Mouse (Mus musculus): ENCODE results near the gene Tsnaxip1. TPM values are rescaled to one million over a fixed set of nuclear protein-coding genes. Genes with fewer than 3 reads are reported as not detected.
A peak's percentile ranks its signal among the peaks of the same experiment; 100 is the strongest.

The Tsnaxip1 gene
- polyA plus RNA-seq, 1 experiment from 2014 or later = not detected

DNA sequence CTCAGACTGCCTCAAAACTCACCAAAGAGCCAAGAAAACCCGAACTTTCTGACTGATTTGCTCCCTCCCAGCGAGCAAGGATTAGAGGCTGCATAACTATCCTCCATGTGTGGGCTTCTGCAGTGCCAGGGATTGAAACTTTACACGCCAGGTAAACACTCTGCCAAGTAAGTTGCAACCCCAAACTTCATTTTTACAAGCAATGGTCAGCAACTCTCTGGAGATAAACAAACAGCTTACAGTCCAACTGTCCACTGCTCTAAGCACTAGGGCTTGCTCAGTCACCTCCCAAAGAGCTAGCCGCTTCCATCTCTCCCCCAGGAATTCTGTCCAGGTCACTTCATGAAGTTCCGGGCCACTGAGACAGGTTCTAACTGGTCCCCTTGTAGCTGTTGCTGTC is 29.1 kb upstream of the Tsnaxip1 start:
- Histone ChIP-seq H3K36me3 (ENCODE audit: control insufficient read depth, insufficient read depth, low read length) (no peaks in the 10 kb centered on the region), H3K4me1 (ENCODE audit: control insufficient read depth, insufficient read depth, low read length) (peaks cover 25% of the 10 kb centered on the region), H3K27me3 (replicated peaks; ENCODE audit: control insufficient read depth, insufficient read depth, low read length) (no peaks in the 10 kb centered on the region), H3K9ac (ENCODE audit: low read depth, low read length) (no peak overlapping the region), H3K4me3 (ENCODE audit: low read length) (no peak overlapping the region), H3K4me2 (ENCODE audit: low read depth, low read length) (no peak overlapping the region), H3K9me3 (ENCODE audit: control insufficient read depth, low read length) (no peaks in the 10 kb centered on the region), H3K27ac (ENCODE audit: low read length) (no peak overlapping the region)
- WGBS = 94% methylated on average over 5 of the region's 5 CpGs
- no peak for ATAC-seq

DNA sequence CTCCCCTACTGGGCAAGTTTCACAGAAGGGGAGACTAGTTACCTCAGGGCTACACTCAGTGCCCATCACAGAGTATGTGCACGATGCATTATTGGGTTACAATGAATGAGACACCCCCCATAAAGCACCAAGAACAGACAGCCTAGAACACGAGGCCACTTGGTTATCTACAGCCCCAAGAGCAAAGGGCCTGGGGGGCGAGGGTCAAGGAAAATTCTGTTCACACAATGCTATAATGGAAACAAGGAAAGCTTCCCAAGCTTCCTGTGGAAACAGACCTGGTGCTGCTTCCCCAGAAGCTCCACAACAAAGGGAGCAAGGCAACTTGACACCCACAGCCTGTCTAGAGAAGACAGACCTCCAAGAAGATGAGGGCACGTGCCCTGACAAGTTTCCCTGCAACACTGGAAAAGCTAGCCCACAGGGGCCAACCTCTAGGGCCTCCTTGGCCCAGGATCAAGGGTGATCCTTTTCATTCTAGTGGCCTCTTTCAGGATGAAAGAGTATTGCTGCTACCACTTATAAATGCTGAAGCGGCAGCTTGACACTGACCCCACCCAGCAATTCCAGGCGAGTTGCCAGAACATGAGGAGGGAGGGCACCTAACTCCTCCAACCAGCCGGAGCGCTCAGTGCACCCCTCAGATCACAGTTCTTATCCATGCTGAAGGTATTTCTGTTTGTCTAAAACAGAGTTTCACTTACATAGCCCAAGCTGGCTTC is 28.3 kb upstream of the Tsnaxip1 start:
- Histone ChIP-seq H3K4me2 (ENCODE audit: low read depth, low read length) (peak overlapping the region; percentile 22), H3K4me1 (ENCODE audit: control insufficient read depth, insufficient read depth, low read length) (peaks cover 19% of the 10 kb centered on the region), H3K9ac (ENCODE audit: low read depth, low read length) (no peak overlapping the region), H3K9me3 (ENCODE audit: control insufficient read depth, low read length) (no peaks in the 10 kb centered on the region), H3K27me3 (replicated peaks; ENCODE audit: control insufficient read depth, insufficient read depth, low read length) (no peaks in the 10 kb centered on the region), H3K4me3 (ENCODE audit: low read length) (peak overlapping the region; percentile 7; the same call in 1 of the 2 replicates), H3K36me3 (ENCODE audit: control insufficient read depth, insufficient read depth, low read length) (no peaks in the 10 kb centered on the region), H3K27ac (ENCODE audit: low read length) (peak overlapping the region; percentile 73)
- 33% methylated on average over 8 of the region's 8 CpGs for WGBS
- ATAC-seq = peak; percentile 83

DNA sequence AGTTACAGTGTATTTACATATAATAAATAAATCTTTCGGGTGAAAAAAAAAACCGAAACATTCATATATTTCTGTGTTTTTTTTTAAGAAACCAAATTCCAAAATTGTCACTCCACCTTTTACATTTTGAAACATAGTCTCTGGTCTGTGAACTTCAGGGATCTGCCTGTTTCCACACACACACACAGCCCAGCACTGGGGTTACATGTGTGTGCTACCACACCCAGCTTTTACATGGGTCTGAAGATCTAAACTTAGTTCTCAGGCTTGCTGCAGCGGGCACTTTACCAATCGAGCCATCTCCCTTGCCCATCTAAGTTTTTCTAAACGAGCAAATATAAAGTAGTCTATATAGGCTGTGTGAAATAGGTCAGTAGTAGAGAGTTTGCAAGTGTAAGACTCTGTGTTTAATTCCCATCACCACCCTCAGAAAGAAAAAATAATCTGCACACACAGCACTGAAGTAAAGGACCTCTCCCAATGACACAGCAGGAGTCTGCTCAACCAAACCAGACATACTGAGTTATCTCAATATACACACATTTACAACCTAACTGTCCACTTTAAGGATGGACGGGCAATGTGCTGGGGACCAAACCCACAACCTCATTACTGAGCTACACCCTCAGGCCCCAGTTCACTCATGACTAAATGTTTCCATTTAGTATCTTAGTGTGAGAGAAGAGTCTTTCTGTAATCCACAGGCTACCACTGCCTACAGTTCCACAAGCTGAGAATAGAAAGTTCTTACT is 26.2 kb upstream of the Tsnaxip1 start:
- Histone ChIP-seq H3K36me3 (ENCODE audit: control insufficient read depth, insufficient read depth, low read length) (no peaks in the 10 kb centered on the region), H3K4me1 (ENCODE audit: control insufficient read depth, insufficient read depth, low read length) (peaks cover 14% of the 10 kb centered on the region), H3K4me3 (ENCODE audit: low read length) (no peak overlapping the region), H3K9me3 (ENCODE audit: control insufficient read depth, low read length) (no peaks in the 10 kb centered on the region), H3K27ac (ENCODE audit: low read length) (no peak overlapping the region), H3K9ac (ENCODE audit: low read depth, low read length) (no peak overlapping the region), H3K27me3 (replicated peaks; ENCODE audit: control insufficient read depth, insufficient read depth, low read length) (no peaks in the 10 kb centered on the region), H3K4me2 (ENCODE audit: low read depth, low read length) (no peak overlapping the region)
- 85% methylated on average over 6 of the region's 6 CpGs for WGBS
- peak; percentile 17; the same call in 1 of the 2 replicates for ATAC-seq

DNA sequence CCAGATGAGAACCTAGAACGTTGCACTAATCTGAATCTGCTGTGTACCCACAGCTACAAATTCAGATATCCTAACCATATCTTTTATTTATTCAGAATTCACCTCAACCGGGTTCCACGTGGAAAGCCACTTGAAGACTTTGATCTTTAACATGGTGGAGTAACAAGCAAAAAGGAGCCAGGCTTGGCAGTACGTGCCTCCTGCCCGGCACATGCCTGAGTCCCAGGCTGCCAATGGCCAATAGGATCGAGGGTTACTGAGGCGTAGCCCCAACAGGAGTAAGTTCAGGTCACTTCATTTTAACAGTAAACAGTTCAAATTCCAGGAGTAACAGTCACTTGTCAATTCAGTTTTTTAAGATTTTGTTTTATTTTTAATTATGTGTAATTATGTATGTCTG is 22.7 kb upstream of the Tsnaxip1 start:
- H3K36me3 ChIP-seq (ENCODE audit: control insufficient read depth, insufficient read depth, low read length) = no peaks in the 10 kb centered on the region
- H3K9me3 ChIP-seq (ENCODE audit: control insufficient read depth, low read length) = no peaks in the 10 kb centered on the region
- no peak overlapping the region for H3K9ac ChIP-seq (ENCODE audit: low read depth, low read length)
- no peak overlapping the region for H3K27ac ChIP-seq (ENCODE audit: low read length)
- ATAC-seq = no peak
- 90% methylated on average over 7 of the region's 7 CpGs for WGBS
- H3K4me3 ChIP-seq (ENCODE audit: low read length) = no peak overlapping the region
- no peaks in the 10 kb centered on the region for H3K27me3 ChIP-seq (replicated peaks; ENCODE audit: control insufficient read depth, insufficient read depth, low read length)
- no peak overlapping the region for H3K4me2 ChIP-seq (ENCODE audit: low read depth, low read length)
- H3K4me1 ChIP-seq (ENCODE audit: control insufficient read depth, insufficient read depth, low read length) = no peaks in the 10 kb centered on the region; the same call in 1 of the 2 replicates

DNA sequence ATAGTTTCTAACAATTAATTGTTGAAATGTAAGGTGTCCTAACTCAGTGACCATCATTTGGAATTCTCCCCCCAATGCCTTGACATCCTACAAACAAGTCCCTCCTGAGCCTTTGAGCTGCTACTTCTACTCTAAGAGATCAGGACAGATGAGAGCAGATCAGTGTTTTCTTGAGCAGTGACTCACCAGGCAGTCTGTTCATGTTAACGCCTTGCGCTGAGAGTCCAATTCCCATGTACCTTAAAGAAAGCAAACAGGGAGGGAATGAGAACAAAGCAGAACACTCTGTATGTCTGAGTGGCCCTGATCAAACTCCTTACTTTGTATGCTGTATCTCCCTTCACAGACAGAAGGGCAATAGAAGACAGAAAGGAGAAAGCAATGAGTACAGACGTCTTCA is 22.2 kb upstream of the Tsnaxip1 start:
- Histone ChIP-seq H3K4me2 (ENCODE audit: low read depth, low read length) (no peak overlapping the region), H3K9ac (ENCODE audit: low read depth, low read length) (no peak overlapping the region), H3K9me3 (ENCODE audit: control insufficient read depth, low read length) (no peaks in the 10 kb centered on the region), H3K36me3 (ENCODE audit: control insufficient read depth, insufficient read depth, low read length) (no peaks in the 10 kb centered on the region), H3K27me3 (replicated peaks; ENCODE audit: control insufficient read depth, insufficient read depth, low read length) (no peaks in the 10 kb centered on the region), H3K4me3 (ENCODE audit: low read length) (no peak overlapping the region), H3K4me1 (ENCODE audit: control insufficient read depth, insufficient read depth, low read length) (no peaks in the 10 kb centered on the region; the same call in 1 of the 2 replicates), H3K27ac (ENCODE audit: low read length) (no peak overlapping the region)
- no peak for ATAC-seq
- 76% methylated on average over 3 of the region's 3 CpGs for WGBS

DNA sequence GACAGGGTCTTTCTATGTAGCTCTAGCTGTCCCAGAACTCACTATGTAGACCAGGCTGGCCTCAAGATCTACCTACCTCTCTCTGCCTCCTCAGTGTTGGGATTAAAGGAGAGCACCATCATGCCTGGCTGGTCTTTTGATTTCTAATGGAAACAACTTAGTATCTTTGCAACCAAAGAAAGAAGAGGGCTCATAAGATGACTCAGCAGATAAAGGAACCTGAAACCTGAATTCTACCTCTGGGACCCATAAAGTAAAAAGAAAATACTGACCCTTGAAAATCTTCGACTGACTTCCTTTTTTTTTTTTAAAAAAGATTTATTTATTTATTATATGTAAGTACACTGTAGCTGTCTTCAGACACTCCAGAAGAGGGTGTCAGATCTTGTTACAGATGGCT is 21.6 kb upstream of the Tsnaxip1 start:
- Histone ChIP-seq H3K4me3 (ENCODE audit: low read length) (no peak overlapping the region), H3K9me3 (ENCODE audit: control insufficient read depth, low read length) (no peaks in the 10 kb centered on the region), H3K27me3 (replicated peaks; ENCODE audit: control insufficient read depth, insufficient read depth, low read length) (no peaks in the 10 kb centered on the region), H3K4me2 (ENCODE audit: low read depth, low read length) (no peak overlapping the region), H3K4me1 (ENCODE audit: control insufficient read depth, insufficient read depth, low read length) (no peaks in the 10 kb centered on the region), H3K36me3 (ENCODE audit: control insufficient read depth, insufficient read depth, low read length) (no peaks in the 10 kb centered on the region), H3K9ac (ENCODE audit: low read depth, low read length) (no peak overlapping the region), H3K27ac (ENCODE audit: low read length) (no peak overlapping the region)
- WGBS = 61% methylated on average over 1 of the region's 1 CpGs
- no peak for ATAC-seq

DNA sequence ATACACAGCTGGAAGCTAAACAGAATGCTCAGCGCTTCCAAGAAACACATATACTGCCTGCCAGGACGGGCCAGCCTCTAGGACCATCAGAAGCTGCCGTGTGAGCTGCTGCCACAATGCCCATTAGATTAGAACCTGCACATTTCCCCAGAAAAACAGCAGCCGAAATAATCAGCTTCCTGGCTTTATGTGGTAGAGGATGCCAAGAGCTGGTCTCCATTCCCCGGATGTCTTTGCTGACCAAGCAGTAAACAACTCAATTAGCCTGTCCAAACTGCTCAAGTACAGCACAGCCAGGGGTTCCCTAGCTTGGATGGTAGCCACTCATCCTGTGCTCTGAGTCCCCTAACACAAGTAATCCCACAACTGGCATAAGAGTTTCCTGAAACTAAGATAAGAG is 19.8 kb upstream of the Tsnaxip1 start:
- WGBS = 84% methylated on average over 5 of the region's 5 CpGs
- Histone ChIP-seq H3K9me3 (ENCODE audit: control insufficient read depth, low read length) (no peaks in the 10 kb centered on the region), H3K27ac (ENCODE audit: low read length) (no peak overlapping the region), H3K4me3 (ENCODE audit: low read length) (no peak overlapping the region), H3K9ac (ENCODE audit: low read depth, low read length) (no peak overlapping the region), H3K27me3 (replicated peaks; ENCODE audit: control insufficient read depth, insufficient read depth, low read length) (no peaks in the 10 kb centered on the region), H3K4me1 (ENCODE audit: control insufficient read depth, insufficient read depth, low read length) (no peaks in the 10 kb centered on the region), H3K36me3 (ENCODE audit: control insufficient read depth, insufficient read depth, low read length) (no peaks in the 10 kb centered on the region), H3K4me2 (ENCODE audit: low read depth, low read length) (no peak overlapping the region)
- ATAC-seq = no peak

DNA sequence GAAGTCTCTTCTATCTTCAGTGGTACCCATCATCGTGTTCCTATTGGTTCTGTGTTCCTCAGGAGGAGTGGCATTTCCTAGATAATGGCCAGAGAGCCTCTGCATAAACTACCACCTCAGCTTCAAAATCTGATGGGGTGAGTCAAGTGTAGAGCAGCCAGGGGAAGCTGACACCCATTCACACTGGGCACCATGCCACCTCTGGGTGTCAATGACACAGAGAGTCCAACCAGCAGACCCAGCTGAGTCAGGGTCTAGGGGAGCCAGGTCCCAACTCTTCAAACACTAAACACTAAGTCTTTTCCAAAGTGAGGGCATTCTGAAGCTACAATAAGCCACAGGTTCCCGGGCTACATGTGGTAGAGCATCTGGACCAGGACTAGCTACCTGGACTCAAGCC is 19.1 kb upstream of the Tsnaxip1 start:
- Histone ChIP-seq H3K27me3 (replicated peaks; ENCODE audit: control insufficient read depth, insufficient read depth, low read length) (no peaks in the 10 kb centered on the region), H3K4me2 (ENCODE audit: low read depth, low read length) (no peak overlapping the region), H3K4me1 (ENCODE audit: control insufficient read depth, insufficient read depth, low read length) (no peaks in the 10 kb centered on the region), H3K9ac (ENCODE audit: low read depth, low read length) (no peak overlapping the region), H3K4me3 (ENCODE audit: low read length) (no peak overlapping the region), H3K27ac (ENCODE audit: low read length) (no peak overlapping the region), H3K36me3 (ENCODE audit: control insufficient read depth, insufficient read depth, low read length) (peaks cover 2% of the 10 kb centered on the region; the same call in 1 of the 2 replicates), H3K9me3 (ENCODE audit: control insufficient read depth, low read length) (no peaks in the 10 kb centered on the region)
- ATAC-seq = no peak
- WGBS = 95% methylated on average over 2 of the region's 2 CpGs

DNA sequence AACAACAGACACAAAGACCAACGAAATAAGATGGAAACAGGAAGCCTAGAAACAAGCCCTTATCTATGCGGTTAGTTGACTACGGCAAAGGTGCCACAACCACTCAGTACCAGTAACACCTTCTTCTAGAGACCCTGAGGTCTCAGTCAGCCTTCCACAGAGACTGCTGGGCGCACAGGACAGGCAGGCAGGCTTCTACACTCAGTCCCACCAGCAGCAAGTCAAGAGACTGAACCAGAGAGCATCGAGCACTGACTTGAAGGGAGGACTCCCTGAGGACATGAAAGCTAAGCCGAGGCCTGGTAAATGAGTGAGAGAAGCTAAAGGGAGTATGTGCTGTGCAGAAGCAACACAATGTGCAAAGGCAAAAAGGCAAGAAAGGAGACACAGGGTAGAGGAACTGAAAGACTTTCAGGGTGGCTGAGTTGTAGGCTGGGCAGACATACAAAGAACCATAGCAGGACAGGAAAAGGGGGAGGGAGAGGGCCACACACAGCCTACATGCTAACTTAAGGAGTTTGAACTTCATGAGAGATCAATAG is 17.2 kb upstream of the Tsnaxip1 start:
- Histone ChIP-seq H3K27me3 (replicated peaks; ENCODE audit: control insufficient read depth, insufficient read depth, low read length) (no peaks in the 10 kb centered on the region), H3K27ac (ENCODE audit: low read length) (no peak overlapping the region), H3K9ac (ENCODE audit: low read depth, low read length) (no peak overlapping the region), H3K4me3 (ENCODE audit: low read length) (no peak overlapping the region), H3K9me3 (ENCODE audit: control insufficient read depth, low read length) (no peaks in the 10 kb centered on the region), H3K4me2 (ENCODE audit: low read depth, low read length) (no peak overlapping the region), H3K4me1 (ENCODE audit: control insufficient read depth, insufficient read depth, low read length) (no peaks in the 10 kb centered on the region), H3K36me3 (ENCODE audit: control insufficient read depth, insufficient read depth, low read length) (peaks cover 3% of the 10 kb centered on the region; the same call in 1 of the 2 replicates)
- no peak for ATAC-seq
- WGBS = 88% methylated on average over 6 of the region's 6 CpGs
